Mouse (Mus musculus): ENCODE data around the gene Adgrg5. TPM values are rescaled to one million over a fixed set of nuclear protein-coding genes. Genes with fewer than 3 reads are reported as not detected.

Adgrg5 gene
- total and polyA plus RNA-seq, 2 experiments from 2014 or later: 0.11 TPM; not detected in 1

GRCm38 (mm10) chr8:94949010-94949409 is 25.5 kb downstream of the Adgrg5 start:
- ATAC-seq: no peak
- Histone ChIP-seq H3K27me3 (ENCODE audit: insufficient read depth, low read length) (no peaks in the 10 kb centered on the region), H3K4me3 (ENCODE audit: low read length) (no peak overlapping the region)

GRCm38 (mm10) chr8:94950046-94950445 is 26.6 kb downstream of the Adgrg5 start:
- no peaks in the 10 kb centered on the region for H3K27me3 ChIP-seq (ENCODE audit: insufficient read depth, low read length)
- no peaks in the 10 kb centered on the region for H3K36me3 ChIP-seq (ENCODE audit: insufficient read depth, low read length)
- H3K27ac ChIP-seq: peak overlapping the region; percentile 15; the same call in 1 of the 2 replicates
- no peaks in the 10 kb centered on the region; the same call in 1 of the 2 replicates for H3K4me1 ChIP-seq (ENCODE audit: insufficient read depth, low read length)
- peak; percentile 86 for ATAC-seq
- no peak overlapping the region for H3K4me3 ChIP-seq (ENCODE audit: low read length)
- peak; percentile 100 for TF ChIP-seq CTCF (IDR thresholded peaks at IDR 0.05; ENCODE audit: low read depth)
- WGBS: 21% methylated on average over 4 of the region's 4 CpGs
- no peak overlapping the region for H3K9ac ChIP-seq (replicated peaks; ENCODE audit: low read length)
- DNase-seq (ENCODE audit: low spot score): peak; percentile 89
- no peaks in the 10 kb centered on the region for H3K9me3 ChIP-seq (ENCODE audit: low read length)
- H3K4me2 ChIP-seq (ENCODE audit: low read depth, low read length): no peak overlapping the region

More at GRCm38 (mm10) chr8:94949010-94949409, 25.5 kb downstream of the Adgrg5 start:
- 90% methylated on average over 4 of the region's 4 CpGs for WGBS
- DNase-seq (ENCODE audit: low spot score): no peak
- H3K9ac ChIP-seq (replicated peaks; ENCODE audit: low read length): no peak overlapping the region
- TF ChIP-seq CTCF (IDR thresholded peaks at IDR 0.05; ENCODE audit: low read depth): peak; percentile 19; the same call in 1 of the 2 replicates
- no peaks in the 10 kb centered on the region for H3K9me3 ChIP-seq (ENCODE audit: low read length)
- H3K4me1 ChIP-seq (ENCODE audit: insufficient read depth, low read length): no peaks in the 10 kb centered on the region; the same call in 1 of the 2 replicates
- H3K4me2 ChIP-seq (ENCODE audit: low read depth, low read length): no peak overlapping the region
- no peak overlapping the region for H3K27ac ChIP-seq
- H3K36me3 ChIP-seq (ENCODE audit: insufficient read depth, low read length): no peaks in the 10 kb centered on the region

GRCm38 (mm10) chr8:94950458-94950857 is 27.0 kb downstream of the Adgrg5 start:
- Histone ChIP-seq H3K4me1 (ENCODE audit: insufficient read depth, low read length) (no peaks in the 10 kb centered on the region; the same call in 1 of the 2 replicates), H3K4me2 (ENCODE audit: low read depth, low read length) (no peak overlapping the region), H3K9me3 (ENCODE audit: low read length) (no peaks in the 10 kb centered on the region), H3K36me3 (ENCODE audit: insufficient read depth, low read length) (no peaks in the 10 kb centered on the region), H3K9ac (replicated peaks; ENCODE audit: low read length) (no peak overlapping the region), H3K4me3 (ENCODE audit: low read length) (no peak overlapping the region), H3K27ac (no peak overlapping the region), H3K27me3 (ENCODE audit: insufficient read depth, low read length) (no peaks in the 10 kb centered on the region)
- ATAC-seq (peak; percentile 6; the same call in 1 of the 2 replicates), DNase-seq (ENCODE audit: low spot score) (no peak)
- no peak for TF ChIP-seq CTCF (IDR thresholded peaks at IDR 0.05; ENCODE audit: low read depth)
- WGBS: 72% methylated on average over 5 of the region's 5 CpGs

GRCm38 (mm10) chr8:94952086-94952485 is 28.6 kb downstream of the Adgrg5 start:
- H3K9me3 ChIP-seq (ENCODE audit: low read length): no peaks in the 10 kb centered on the region
- H3K4me3 ChIP-seq (ENCODE audit: low read length): no peak overlapping the region
- no peak overlapping the region for H3K9ac ChIP-seq (replicated peaks; ENCODE audit: low read length)
- ATAC-seq (no peak), DNase-seq (ENCODE audit: low spot score) (no peak)
- no peaks in the 10 kb centered on the region for H3K27me3 ChIP-seq (ENCODE audit: insufficient read depth, low read length)
- no peak overlapping the region for H3K4me2 ChIP-seq (ENCODE audit: low read depth, low read length)
- H3K4me1 ChIP-seq (ENCODE audit: insufficient read depth, low read length): no peaks in the 10 kb centered on the region; the same call in 1 of the 2 replicates
- TF ChIP-seq CTCF (IDR thresholded peaks at IDR 0.05; ENCODE audit: low read depth): no peak
- 79% methylated on average over 5 of the region's 5 CpGs for WGBS
- H3K27ac ChIP-seq: no peak overlapping the region
- H3K36me3 ChIP-seq (ENCODE audit: insufficient read depth, low read length): no peaks in the 10 kb centered on the region

- Histone ChIP-seq H3K4me1 (ENCODE audit: insufficient read depth, low read length) (no peaks in the 10 kb centered on the region; the same call in 1 of the 2 replicates), H3K9ac (replicated peaks; ENCODE audit: low read length) (no peak overlapping the region), H3K4me3 (ENCODE audit: low read length) (no peak overlapping the region), H3K36me3 (ENCODE audit: insufficient read depth, low read length) (no peaks in the 10 kb centered on the region), H3K27me3 (ENCODE audit: insufficient read depth, low read length) (no peaks in the 10 kb centered on the region), H3K27ac (no peak overlapping the region), H3K9me3 (ENCODE audit: low read length) (no peaks in the 10 kb centered on the region), H3K4me2 (ENCODE audit: low read depth, low read length) (no peak overlapping the region)
- ATAC-seq (no peak), DNase-seq (ENCODE audit: low spot score) (no peak)
- TF ChIP-seq CTCF (IDR thresholded peaks at IDR 0.05; ENCODE audit: low read depth): no peak
- WGBS: 68% methylated on average over 7 of the region's 7 CpGs
Observed at GRCm38 (mm10) chr8:94953624-94954367, 30.3 kb downstream of the Adgrg5 start.

GRCm38 (mm10) chr8:94954368-94954737 is 30.9 kb downstream of the Adgrg5 start:
- WGBS: 40% methylated on average over 7 of the region's 7 CpGs
- no peaks in the 10 kb centered on the region for H3K27me3 ChIP-seq (ENCODE audit: insufficient read depth, low read length)
- no peak overlapping the region for H3K9ac ChIP-seq (replicated peaks; ENCODE audit: low read length)
- no peak overlapping the region for H3K4me3 ChIP-seq (ENCODE audit: low read length)
- no peaks in the 10 kb centered on the region for H3K9me3 ChIP-seq (ENCODE audit: low read length)
- no peaks in the 10 kb centered on the region; the same call in 1 of the 2 replicates for H3K4me1 ChIP-seq (ENCODE audit: insufficient read depth, low read length)
- H3K36me3 ChIP-seq (ENCODE audit: insufficient read depth, low read length): no peaks in the 10 kb centered on the region
- ATAC-seq: peak; percentile 75
- TF ChIP-seq CTCF (IDR thresholded peaks at IDR 0.05; ENCODE audit: low read depth): no peak
- no peak overlapping the region for H3K27ac ChIP-seq
- no peak overlapping the region for H3K4me2 ChIP-seq (ENCODE audit: low read depth, low read length)
- peak; percentile 63 for DNase-seq (ENCODE audit: low spot score)
